Mouse (Mus musculus) adipocyte (in vitro differentiated cells): Measurements from ENCODE around the gene Grm4.
A peak's percentile ranks its signal among the peaks of the same experiment; 100 is the strongest.

Source experiments
- DNase-seq: peaks from one replicate; pipeline ENCODE4 v3.0.0-alpha.2; 2016; ENCODE audit warnings: low spot score

Grm4 gene

GRCm38 (mm10) chr17:27521303-27521702 is at the start of gene Grm4:
Gene Grm4 (minus strand): TSS chr17:27521403.
- no peak for DNase-seq

- DNase-seq = peak; percentile 80
Measured at GRCm38 (mm10) chr17:27568228-27568627, 47.0 kb upstream of the Grm4 start.

- DNase-seq = no peak
Measured at GRCm38 (mm10) chr17:27565942-27566267, 44.7 kb upstream of the Grm4 start.

DNA sequence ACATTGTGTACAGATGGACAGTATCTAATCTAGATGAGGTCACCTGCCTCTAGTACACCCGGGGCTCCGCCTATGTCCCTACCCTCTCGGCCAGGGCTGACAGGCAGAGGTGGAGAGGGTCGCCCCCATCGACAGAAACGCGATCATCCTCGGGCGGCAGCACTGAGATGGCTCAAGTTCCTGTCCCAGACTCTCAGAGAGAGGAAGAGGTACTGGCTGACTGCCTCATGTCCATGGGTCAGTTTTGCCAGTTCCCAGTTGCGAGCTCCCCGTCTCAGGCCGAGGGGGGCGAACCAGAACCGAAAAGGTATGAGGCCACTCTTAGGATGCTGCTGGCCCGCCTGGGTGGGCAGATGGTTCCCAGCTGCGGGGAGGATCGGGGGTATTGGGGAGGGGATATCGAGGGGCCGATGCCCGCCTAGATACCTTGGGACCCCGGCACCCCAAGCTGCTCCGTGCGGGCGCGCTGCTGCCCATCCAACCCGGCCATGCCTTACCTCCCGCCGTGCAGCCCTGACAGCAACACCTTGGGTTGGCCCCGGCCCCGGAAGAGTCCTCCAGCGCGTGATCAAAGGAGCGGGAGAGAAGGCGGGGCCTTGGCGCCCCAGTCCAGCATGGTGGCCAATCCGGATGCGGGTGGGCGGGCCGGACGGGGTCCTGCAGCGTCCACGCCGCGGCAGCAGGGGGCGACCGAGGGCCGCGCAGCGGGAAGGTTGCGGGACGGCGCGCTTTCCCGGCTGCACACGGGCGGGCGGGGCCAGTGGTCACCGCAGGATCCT is 44.1 kb upstream of the Grm4 start, which contains the start of gene AI413582:
Gene AI413582, minus strand, starts transcription at position 594 of the 779 bp plus-strand sequence.
- peak; percentile 90 for DNase-seq

DNA sequence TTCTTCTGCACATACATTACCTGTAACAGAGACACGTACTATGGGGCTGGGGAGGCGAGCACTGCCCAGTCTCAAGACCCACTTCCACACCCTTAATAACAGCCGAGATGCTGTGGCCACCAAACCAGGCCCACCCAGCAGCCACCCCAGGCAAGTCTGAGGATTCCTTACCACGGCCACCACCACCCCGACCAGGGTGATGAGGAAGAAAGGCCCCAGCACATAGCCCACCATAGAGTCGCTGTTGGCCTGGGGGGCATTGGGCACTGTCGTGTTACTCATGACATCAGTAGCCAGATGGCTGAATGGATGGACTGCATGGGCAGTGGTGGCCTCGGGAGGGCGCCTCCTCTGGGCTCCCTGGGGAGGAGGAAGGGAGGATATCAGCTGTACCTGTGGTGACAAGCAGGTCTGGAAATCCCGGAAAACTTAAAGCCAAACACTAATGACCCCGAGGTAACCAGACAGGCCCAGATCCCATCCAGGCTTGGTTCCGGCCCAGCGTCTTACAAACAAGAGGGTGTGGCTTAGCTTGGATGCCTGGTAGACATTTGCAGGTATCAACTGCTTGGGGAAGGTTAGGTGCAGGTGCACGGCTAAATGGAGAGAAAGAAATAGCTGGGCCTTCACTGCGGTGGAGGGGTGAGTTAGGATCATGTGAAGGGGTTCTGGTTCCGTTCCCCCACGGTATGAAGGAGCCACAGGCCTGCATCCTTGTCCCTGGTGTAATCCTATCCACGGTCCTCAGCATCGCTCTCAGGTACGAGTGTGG is 43.4 kb upstream of the Grm4 start:
- DNase-seq = no peak

DNA sequence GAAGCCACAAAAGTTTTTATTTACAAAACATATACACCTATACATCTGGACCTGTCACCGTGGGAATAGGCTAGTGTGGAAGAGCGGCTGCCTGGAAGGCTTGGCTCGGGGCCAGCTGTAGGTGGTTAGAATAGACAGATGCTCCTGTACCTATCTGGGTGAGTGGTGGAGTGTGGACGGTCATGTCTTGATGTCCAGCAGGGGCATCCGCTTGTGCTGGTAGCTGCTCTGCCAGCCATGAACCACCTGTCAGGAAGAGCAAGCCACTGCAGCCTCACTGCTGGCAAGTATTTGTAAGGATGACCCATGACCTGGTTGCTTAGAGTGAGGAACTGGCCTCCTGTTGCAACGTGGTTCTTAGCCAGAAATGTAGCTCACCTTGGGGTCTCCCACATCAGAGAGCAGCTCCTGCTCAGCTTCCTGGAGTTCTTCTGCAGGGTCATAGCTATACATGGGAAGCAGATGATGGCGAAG is 42.6 kb upstream of the Grm4 start:
- peak; percentile 29 for DNase-seq

GRCm38 (mm10) chr17:27561809-27562526 is 40.8 kb upstream of the Grm4 start:
- DNase-seq = peak; percentile 50

GRCm38 (mm10) chr17:27560926-27561480 is 39.8 kb upstream of the Grm4 start:
- DNase-seq = no peak

GRCm38 (mm10) chr17:27559596-27559995 is 38.4 kb upstream of the Grm4 start:
- DNase-seq = no peak

- DNase-seq = no peak
Measured at GRCm38 (mm10) chr17:27558845-27559244, 37.6 kb upstream of the Grm4 start.

DNA sequence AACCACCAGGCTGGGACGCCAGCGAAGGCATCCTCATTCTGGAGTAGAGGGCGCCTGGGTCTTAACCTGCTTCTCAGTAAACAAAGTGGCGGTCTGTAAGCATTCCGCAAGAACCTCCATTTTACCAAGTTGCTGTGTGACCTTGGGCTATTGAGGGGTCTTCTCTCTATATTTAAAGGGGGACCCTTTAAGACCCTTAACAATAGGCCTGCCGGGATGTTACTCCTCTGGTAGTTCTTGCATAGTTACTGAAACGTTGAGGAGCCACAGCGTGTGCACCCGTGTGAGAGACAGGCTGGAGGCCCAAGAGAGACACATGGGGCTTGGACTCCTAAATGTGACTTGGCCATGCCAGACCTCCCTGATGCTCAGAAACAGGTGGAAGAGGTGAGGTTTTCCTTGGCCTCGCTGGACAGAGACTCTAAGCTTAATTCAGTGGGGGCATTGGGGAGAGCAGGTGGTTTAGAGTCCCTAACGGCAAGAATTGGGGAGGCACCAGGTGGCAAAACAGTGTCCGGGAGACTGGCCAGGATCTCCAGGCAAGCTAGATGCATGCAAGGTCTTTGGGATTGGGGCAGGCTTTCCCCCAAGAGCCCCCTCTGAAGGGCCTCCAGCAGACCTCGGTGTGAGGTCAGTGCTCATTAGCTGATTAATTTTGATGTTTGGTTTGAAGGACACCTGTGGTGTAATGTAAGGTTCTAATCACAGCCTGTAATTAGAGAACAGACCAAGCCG is 36.9 kb upstream of the Grm4 start:
- DNase-seq = no peak

DNA sequence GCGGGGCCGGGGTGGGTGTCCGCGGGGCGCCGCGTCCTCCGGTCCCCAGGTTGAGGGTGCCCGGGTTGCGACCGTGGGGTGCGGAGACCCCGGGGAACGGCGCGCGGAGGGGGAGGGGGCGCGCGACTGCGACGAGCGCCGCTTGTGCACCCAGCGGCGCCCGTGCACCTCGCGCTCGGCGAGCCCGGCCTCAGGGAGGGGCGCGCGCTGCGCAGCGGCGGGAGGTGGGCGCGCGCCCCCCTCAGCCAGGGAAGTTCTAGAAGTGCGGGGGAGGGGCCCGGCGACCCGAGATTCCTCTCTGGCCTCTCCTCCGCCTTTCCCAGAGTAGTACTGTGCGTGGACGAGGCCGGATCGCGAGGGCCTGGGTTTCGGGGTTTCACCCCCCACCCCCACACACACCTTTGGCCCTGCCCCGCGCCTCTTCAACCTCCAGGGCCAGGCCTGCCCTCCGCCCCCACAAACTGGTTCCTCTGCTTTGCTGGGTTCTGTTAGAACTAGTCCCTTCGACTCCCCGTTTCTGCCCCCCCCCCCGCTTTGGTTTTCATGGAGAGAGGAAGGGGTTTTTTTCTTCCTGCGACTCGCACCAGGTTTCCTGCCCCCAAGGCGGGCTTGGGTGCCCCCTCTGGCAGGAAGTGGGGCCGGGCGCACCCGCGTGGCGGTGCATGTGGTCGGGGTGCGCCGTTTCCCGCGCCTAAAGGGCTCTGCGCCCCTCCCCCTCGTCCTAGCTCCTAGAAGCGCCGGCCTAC is 36.2 kb upstream of the Grm4 start:
- DNase-seq = peak; percentile 48

DNA sequence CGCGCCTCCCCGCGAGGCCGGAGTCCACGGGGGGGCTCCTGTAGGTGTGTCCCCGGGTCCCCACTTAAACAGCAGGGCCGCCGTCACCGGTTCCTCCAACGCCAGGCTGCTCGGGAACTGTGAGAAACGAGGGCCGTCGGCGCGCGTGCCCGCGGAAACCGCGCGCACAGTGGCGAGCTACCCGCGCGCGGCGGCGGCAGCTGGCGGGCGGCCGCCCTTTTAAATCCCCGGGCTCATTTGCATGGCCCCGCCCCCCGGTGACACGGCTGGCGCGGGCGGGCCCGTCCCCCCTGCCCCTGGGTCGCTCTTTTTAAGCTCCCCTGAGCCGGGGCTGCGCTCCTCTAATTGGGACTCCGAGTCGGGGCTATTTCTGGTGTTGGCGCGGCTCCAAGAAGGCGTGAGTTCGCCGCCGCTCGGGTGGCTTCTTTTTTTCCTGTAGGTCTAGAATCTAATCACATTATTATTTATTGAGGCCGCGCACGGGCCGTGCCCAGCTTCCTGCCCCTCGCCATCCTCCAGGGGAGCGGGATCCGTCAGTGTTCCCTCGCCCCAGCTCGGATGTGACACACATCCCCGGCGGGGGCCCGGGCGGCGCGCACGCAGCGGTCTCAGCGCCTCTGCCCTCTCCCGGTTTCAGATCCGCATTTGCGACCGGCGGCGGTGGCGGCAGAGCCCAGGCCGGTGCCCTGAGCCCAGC is 35.3 kb upstream of the Grm4 start, which contains the start of gene Hmga1:
Gene Hmga1, plus strand, starts transcription at position 183 of the 697 bp plus-strand sequence.
- peak; percentile 84 for DNase-seq

GRCm38 (mm10) chr17:27555512-27556172 is 34.4 kb upstream of the Grm4 start:
- DNase-seq = no peak

- DNase-seq = no peak
Measured at GRCm38 (mm10) chr17:27555075-27555511, 33.9 kb upstream of the Grm4 start.

GRCm38 (mm10) chr17:27554062-27554960 is 33.1 kb upstream of the Grm4 start:
- DNase-seq = no peak

DNA sequence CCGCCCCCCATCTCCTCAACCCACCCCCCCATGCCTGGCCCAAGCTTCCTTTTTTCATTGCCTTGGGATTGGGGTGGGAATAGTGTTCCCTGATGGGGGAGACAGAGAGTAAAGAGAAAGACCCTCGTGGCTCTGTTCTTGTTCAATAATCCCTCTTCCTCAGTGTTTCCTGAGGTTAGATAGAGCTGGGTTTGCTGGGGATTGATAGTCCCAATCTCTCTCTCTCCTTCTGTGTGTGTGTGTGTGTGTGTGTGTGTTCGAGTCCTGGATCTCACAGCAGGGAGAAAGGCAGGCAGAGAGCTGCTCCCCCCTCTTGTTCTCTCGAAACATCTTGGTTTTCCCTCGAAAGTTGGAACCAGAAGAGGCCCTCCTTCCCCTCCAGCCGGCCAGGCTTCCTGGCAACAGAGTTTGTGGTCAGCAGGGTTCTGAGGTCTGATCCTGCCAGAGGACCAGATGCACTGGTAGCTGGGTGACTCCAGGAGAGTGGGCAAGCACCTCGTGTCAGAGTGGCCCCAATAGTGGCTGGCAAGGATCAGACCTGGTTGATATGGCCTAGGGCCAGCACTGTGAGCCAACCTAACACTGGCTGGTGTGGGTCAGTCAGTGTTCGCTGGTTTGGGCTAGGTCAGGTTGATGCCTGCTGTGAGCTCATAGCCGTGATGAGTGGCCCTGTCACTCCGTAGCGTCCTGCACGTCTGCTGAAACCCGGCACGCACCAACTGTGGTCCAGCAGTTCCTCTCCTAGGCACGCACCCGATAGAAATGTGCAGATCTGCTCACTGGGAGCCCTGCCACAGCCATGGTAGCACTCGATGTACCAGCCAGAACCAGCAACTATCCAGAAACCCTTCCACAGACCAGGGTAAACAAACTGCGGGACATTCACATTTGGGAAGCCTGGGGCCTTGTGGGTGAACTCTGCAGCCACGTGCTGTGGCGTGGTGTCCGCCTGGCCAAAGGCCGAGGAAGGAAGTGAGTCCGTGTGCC is 31.3 kb upstream of the Grm4 start:
- no peak for DNase-seq
